Mouse (Mus musculus): ENCODE measurements around the gene Prcd. TPM values are rescaled to one million over a fixed set of nuclear protein-coding genes. Genes with fewer than 3 reads are reported as not detected.

The Prcd gene
- polyA plus RNA-seq, 1 experiment from 2014 or later, result 5.0 TPM

DNA sequence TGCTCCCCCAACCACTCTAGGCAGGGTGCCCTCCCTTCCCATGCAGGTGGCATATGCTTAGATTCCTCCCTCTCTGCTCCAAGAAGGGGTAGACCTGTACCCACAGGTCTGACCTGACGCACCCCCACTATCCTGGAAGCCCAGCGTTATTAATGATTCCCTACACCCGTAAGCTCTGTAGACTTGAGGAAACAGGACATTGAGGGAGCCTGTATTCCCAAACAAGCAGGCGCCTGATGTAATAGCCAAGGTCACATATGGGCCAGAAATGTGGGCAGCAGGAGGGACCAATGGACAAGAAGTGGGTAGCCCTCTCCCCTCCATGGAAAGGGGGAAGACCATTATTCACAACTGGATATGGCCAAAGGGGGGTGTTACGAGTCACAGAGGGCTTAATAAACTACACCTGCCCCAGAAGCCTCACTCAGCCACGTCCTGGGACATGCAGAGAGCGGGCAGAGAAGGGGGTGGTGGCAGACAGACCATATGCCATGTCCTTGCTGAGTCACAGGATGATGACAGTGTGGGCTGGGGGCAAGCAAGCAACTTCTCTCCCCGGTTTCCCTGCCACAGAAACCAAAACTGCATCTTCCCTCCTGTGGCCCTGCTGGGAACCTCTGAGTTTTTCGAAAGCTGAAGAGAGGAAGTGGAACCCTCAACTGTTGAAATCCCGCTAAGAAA is 36.8 kb upstream of the Prcd start:
- Histone ChIP-seq H3K27ac (ENCODE audit: low read length) (peak overlapping the region; percentile 47), H3K27me3 (ENCODE audit: control insufficient read depth, insufficient read depth, low read depth, low read length) (no peaks in the 10 kb centered on the region), H3K4me1 (replicated peaks; ENCODE audit: control insufficient read depth, insufficient read depth, low read length) (peaks cover 64% of the 10 kb centered on the region), H3K9ac (ENCODE audit: low read length) (no peak overlapping the region), H3K9me3 (ENCODE audit: control insufficient read depth, low read length) (no peaks in the 10 kb centered on the region), H3K4me2 (ENCODE audit: low read depth, low read length) (peak overlapping the region; percentile 29; the same call in 1 of the 2 replicates), H3K36me3 (ENCODE audit: control insufficient read depth, insufficient read depth, low read length) (no peaks in the 10 kb centered on the region; the same call in 1 of the 2 replicates), H3K4me3 (ENCODE audit: low read length) (no peak overlapping the region)
- WGBS, result 60% methylated on average over 10 of the region's 10 CpGs
- ATAC-seq (ENCODE audit: low read depth), result no peak

DNA sequence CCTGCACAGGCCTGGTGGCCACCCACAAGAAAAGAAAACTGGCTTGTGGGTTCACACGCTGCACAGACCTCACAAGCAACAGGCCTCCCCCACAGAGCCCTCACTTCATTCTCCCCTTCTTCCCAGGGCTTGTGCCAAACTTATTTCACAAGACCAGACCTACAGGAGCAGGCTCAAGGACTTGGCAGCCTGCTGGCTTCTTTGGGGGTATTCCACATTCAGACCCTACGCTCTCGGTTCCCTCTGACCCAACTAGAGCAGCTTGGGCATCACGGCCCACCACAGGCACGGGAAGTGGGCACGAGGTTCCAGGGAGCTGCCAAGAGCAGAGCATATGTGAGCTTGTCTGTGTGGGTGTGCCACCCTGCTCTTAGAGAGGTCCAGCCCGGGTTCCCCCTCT is 35.7 kb upstream of the Prcd start:
- Histone ChIP-seq H3K27me3 (ENCODE audit: control insufficient read depth, insufficient read depth, low read depth, low read length) (no peaks in the 10 kb centered on the region), H3K4me3 (ENCODE audit: low read length) (no peak overlapping the region), H3K4me1 (replicated peaks; ENCODE audit: control insufficient read depth, insufficient read depth, low read length) (peaks cover 74% of the 10 kb centered on the region), H3K9me3 (ENCODE audit: control insufficient read depth, low read length) (no peaks in the 10 kb centered on the region), H3K4me2 (ENCODE audit: low read depth, low read length) (no peak overlapping the region; the same call in 1 of the 2 replicates), H3K36me3 (ENCODE audit: control insufficient read depth, insufficient read depth, low read length) (no peaks in the 10 kb centered on the region; the same call in 1 of the 2 replicates), H3K9ac (ENCODE audit: low read length) (no peak overlapping the region), H3K27ac (ENCODE audit: low read length) (peak overlapping the region; percentile 57)
- ATAC-seq (ENCODE audit: low read depth), result peak; percentile 28
- 52% methylated on average over 7 of the region's 7 CpGs for WGBS

DNA sequence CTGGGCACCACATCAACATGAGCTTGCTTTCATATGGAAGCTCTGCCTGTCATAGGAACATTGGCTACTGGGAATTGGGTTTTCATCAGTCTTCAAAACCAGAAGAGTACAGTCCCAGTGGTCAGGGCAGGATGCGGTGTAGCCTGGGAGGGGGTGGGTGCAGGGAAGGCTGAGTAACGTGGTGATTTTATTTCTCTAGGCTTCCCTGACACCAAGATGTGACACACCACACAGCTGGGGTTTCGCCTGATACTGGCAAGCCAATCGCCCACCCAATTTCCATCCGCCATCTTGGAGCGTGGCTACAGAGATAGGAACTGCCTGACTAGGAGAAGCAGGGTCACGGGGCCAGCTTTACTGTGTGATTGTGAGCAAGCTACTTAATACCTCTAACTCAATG is 34.7 kb upstream of the Prcd start:
- Histone ChIP-seq H3K9me3 (ENCODE audit: control insufficient read depth, low read length) (no peaks in the 10 kb centered on the region), H3K27me3 (ENCODE audit: control insufficient read depth, insufficient read depth, low read depth, low read length) (no peaks in the 10 kb centered on the region), H3K9ac (ENCODE audit: low read length) (no peak overlapping the region), H3K27ac (ENCODE audit: low read length) (no peak overlapping the region), H3K4me1 (replicated peaks; ENCODE audit: control insufficient read depth, insufficient read depth, low read length) (peaks cover 81% of the 10 kb centered on the region), H3K36me3 (ENCODE audit: control insufficient read depth, insufficient read depth, low read length) (no peaks in the 10 kb centered on the region; the same call in 1 of the 2 replicates), H3K4me2 (ENCODE audit: low read depth, low read length) (no peak overlapping the region), H3K4me3 (ENCODE audit: low read length) (no peak overlapping the region)
- ATAC-seq (ENCODE audit: low read depth), result no peak
- 88% methylated on average over 7 of the region's 7 CpGs for WGBS

DNA sequence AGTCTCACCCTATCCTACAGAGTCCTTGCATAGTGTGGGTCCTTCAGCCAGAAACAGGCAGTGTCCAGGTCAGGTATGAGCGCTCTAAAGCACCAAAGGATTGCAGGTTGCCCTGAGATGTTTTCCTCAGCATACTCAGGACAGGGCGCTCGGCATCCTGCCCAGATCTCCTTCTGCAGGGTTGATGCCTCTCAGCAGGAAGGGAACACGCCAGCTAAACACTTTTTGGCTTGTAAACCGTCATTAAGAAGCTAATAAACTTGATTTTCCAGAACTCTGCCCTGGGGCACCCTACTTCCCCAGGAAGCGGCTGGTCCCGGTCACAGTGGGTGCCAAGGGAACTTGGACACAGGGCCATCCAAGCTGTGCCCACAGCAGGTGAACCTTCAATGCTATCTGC is 34.2 kb upstream of the Prcd start:
- no peak overlapping the region for H3K4me3 ChIP-seq (ENCODE audit: low read length)
- no peak overlapping the region for H3K9ac ChIP-seq (ENCODE audit: low read length)
- no peak for ATAC-seq (ENCODE audit: low read depth)
- H3K27me3 ChIP-seq (ENCODE audit: control insufficient read depth, insufficient read depth, low read depth, low read length), result no peaks in the 10 kb centered on the region
- 77% methylated on average over 7 of the region's 7 CpGs for WGBS
- no peaks in the 10 kb centered on the region for H3K9me3 ChIP-seq (ENCODE audit: control insufficient read depth, low read length)
- no peak overlapping the region for H3K4me2 ChIP-seq (ENCODE audit: low read depth, low read length)
- H3K27ac ChIP-seq (ENCODE audit: low read length), result peak overlapping the region; percentile 41; the same call in 1 of the 2 replicates
- H3K36me3 ChIP-seq (ENCODE audit: control insufficient read depth, insufficient read depth, low read length), result no peaks in the 10 kb centered on the region
- H3K4me1 ChIP-seq (replicated peaks; ENCODE audit: control insufficient read depth, insufficient read depth, low read length), result peaks cover 81% of the 10 kb centered on the region

DNA sequence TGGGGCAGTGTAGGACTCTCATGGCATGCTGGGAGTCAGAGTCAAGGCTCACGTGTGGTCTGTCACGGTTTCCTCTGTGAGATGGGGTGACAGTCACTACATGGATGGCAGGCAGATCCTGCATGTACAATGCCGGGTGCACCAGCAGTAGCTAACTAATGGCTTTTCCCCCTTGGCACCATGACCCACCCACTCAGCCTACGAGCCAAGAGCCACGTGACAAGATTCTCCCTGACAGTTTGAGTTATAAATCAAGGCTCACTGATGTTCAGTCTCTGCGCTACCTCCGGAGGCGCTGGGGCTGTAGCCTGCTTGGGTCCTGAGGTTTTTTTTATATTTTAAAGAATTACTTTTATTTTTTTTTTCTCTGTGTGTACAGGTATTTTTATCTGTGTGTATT is 33.8 kb upstream of the Prcd start:
- Histone ChIP-seq H3K4me1 (replicated peaks; ENCODE audit: control insufficient read depth, insufficient read depth, low read length) (peaks cover 84% of the 10 kb centered on the region), H3K9me3 (ENCODE audit: control insufficient read depth, low read length) (no peaks in the 10 kb centered on the region), H3K27me3 (ENCODE audit: control insufficient read depth, insufficient read depth, low read depth, low read length) (no peaks in the 10 kb centered on the region), H3K4me2 (ENCODE audit: low read depth, low read length) (no peak overlapping the region), H3K36me3 (ENCODE audit: control insufficient read depth, insufficient read depth, low read length) (no peaks in the 10 kb centered on the region), H3K9ac (ENCODE audit: low read length) (no peak overlapping the region), H3K27ac (ENCODE audit: low read length) (peak overlapping the region; percentile 41; the same call in 1 of the 2 replicates), H3K4me3 (ENCODE audit: low read length) (no peak overlapping the region)
- no peak for ATAC-seq (ENCODE audit: low read depth)
- 47% methylated on average over 8 of the region's 8 CpGs for WGBS

DNA sequence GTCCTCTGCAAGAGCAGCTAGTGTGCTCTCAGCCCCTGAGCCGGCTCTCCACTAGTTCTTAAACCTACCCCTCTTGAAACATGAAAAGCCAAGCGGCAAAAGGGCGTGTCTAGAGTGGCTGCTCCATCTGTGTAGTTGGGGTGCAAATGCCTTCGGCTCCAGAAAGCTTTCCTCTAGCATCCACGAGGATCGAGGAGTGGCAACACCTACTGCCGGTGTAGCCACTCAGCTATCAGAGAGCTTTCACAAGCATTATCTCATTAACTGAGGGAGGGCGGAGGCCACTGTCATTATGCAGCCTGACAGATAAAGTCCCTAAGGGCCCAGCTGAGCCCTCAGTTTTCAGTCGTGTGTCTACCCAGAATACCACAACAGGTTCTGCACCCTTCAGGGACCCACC is 33.3 kb upstream of the Prcd start:
- ATAC-seq (ENCODE audit: low read depth), result no peak
- Histone ChIP-seq H3K4me3 (ENCODE audit: low read length) (peak overlapping the region; percentile 2; the same call in 1 of the 2 replicates), H3K4me1 (replicated peaks; ENCODE audit: control insufficient read depth, insufficient read depth, low read length) (peaks cover 85% of the 10 kb centered on the region), H3K9me3 (ENCODE audit: control insufficient read depth, low read length) (no peaks in the 10 kb centered on the region), H3K9ac (ENCODE audit: low read length) (peak overlapping the region; percentile 5; the same call in 1 of the 2 replicates), H3K36me3 (ENCODE audit: control insufficient read depth, insufficient read depth, low read length) (no peaks in the 10 kb centered on the region), H3K27ac (ENCODE audit: low read length) (peak overlapping the region; percentile 87), H3K4me2 (ENCODE audit: low read depth, low read length) (peak overlapping the region; percentile 27), H3K27me3 (ENCODE audit: control insufficient read depth, insufficient read depth, low read depth, low read length) (no peaks in the 10 kb centered on the region)
- 31% methylated on average over 9 of the region's 9 CpGs for WGBS

DNA sequence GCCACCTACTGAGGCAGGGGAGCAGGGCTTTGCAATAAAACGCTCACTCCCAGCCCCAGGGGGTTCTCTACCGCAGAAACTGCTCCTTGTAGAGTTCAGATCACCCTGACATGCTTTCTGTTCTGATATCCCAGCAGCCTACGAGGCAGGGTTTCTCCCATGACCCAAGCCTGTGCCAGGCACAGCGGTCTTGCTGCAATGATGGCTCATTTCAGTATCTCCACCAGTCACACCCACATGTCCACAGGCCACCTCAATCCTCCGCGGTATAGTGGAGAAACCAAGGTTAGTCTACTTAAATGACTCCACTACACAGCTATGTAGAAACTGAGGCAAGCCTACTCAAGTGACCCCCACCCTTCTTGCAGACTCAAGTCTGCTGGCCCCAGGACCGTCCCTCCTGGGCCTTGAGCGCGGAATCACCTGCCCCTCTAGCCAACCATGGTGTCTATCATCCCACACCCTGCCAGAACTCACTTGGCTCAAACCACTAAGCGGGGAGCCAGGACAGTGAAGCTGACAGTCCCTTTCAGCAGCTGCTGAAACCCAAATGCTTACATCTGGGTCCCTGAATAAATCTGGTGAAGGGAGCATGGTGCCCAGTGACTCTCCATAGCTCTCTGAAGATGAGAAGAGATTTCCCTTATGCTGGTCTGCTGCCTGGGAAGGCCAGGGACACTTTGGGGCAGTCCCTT is 32.6 kb upstream of the Prcd start:
- Histone ChIP-seq H3K27me3 (ENCODE audit: control insufficient read depth, insufficient read depth, low read depth, low read length) (no peaks in the 10 kb centered on the region), H3K9ac (ENCODE audit: low read length) (peak overlapping the region; percentile 29; the same call in 1 of the 2 replicates), H3K4me3 (ENCODE audit: low read length) (no peak overlapping the region; the same call in 1 of the 2 replicates), H3K27ac (ENCODE audit: low read length) (peak overlapping the region; percentile 87), H3K4me1 (replicated peaks; ENCODE audit: control insufficient read depth, insufficient read depth, low read length) (peaks cover 78% of the 10 kb centered on the region), H3K36me3 (ENCODE audit: control insufficient read depth, insufficient read depth, low read length) (no peaks in the 10 kb centered on the region), H3K4me2 (ENCODE audit: low read depth, low read length) (peak overlapping the region; percentile 27), H3K9me3 (ENCODE audit: control insufficient read depth, low read length) (no peaks in the 10 kb centered on the region)
- 54% methylated on average over 10 of the region's 10 CpGs for WGBS
- ATAC-seq (ENCODE audit: low read depth), result peak; percentile 15

DNA sequence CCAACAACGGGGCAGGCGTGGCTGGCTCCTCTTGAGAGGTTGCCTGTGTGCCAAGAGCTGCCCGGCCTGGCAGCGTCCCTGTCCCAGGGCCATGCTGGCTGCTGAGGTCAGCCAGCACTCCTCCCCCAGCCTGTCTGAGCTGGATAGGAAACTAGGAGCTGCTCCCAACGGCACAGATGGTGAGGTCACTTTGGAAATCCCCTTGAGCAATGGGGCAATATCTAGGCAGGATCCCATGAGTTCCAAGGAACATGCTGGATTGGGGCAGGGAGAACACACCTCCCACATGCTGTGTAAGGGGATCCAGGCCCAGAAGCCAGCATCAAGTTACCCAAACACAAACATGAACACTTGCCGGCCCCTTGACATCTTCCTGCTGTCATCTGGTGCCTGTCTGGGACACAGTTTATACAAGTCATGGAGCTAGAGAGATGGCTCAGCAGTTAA is 32.1 kb upstream of the Prcd start:
- H3K36me3 ChIP-seq (ENCODE audit: control insufficient read depth, insufficient read depth, low read length), result no peaks in the 10 kb centered on the region
- H3K27me3 ChIP-seq (ENCODE audit: control insufficient read depth, insufficient read depth, low read depth, low read length), result no peaks in the 10 kb centered on the region
- H3K27ac ChIP-seq (ENCODE audit: low read length), result peak overlapping the region; percentile 87
- no peaks in the 10 kb centered on the region for H3K9me3 ChIP-seq (ENCODE audit: control insufficient read depth, low read length)
- H3K4me2 ChIP-seq (ENCODE audit: low read depth, low read length), result no peak overlapping the region; the same call in none of the 2 replicates
- 8% methylated on average over 6 of the region's 6 CpGs for WGBS
- H3K4me1 ChIP-seq (replicated peaks; ENCODE audit: control insufficient read depth, insufficient read depth, low read length), result peaks cover 73% of the 10 kb centered on the region
- ATAC-seq (ENCODE audit: low read depth), result peak; percentile 83
- H3K4me3 ChIP-seq (ENCODE audit: low read length), result 0 out of 2 replicates have a peak overlapping the region, but pooled peaks have one; percentile 2
- H3K9ac ChIP-seq (ENCODE audit: low read length), result peak overlapping the region; percentile 29; the same call in 1 of the 2 replicates

Data from lung, embryonic 16.5 days (tissue).